Mouse (Mus musculus) testis, adult 2 months (tissue): ENCODE data around the gene Abraxas1. TPM values are rescaled to one million over a fixed set of nuclear protein-coding genes. Genes with fewer than 3 reads are reported as not detected.

ENCODE experiments used
- H3K27ac ChIP-seq: fragments of 200-500 bp; 2 replicates; pipeline ENCODE4 v1.5.1; 2012; ENCODE audit warnings: low read depth, low read length; ENCODE audit not compliant: control insufficient read depth, insufficient read depth
- H3K27me3 ChIP-seq: fragments of 200-500 bp; 2 replicates; pipeline ENCODE4 v1.6.1; 2012; ENCODE audit warnings: mild to moderate bottlenecking, low read length, moderate library complexity; ENCODE audit not compliant: control insufficient read depth, insufficient read depth
- H3K36me3 ChIP-seq: fragments of 200-500 bp; 2 replicates; pipeline ENCODE4 v1.6.1; 2012; ENCODE audit warnings: mild to moderate bottlenecking, low read length; ENCODE audit not compliant: control insufficient read depth, insufficient read depth
- H3K4me1 ChIP-seq: fragments of 200-500 bp; 2 replicates; pipeline ENCODE4 v1.6.1; 2012; ENCODE audit warnings: low read length; ENCODE audit not compliant: control insufficient read depth, insufficient read depth
- H3K4me3 ChIP-seq: fragments of 200-500 bp; 2 replicates; pipeline ENCODE4 v1.5.1; 2012; ENCODE audit warnings: low read depth, mild to moderate bottlenecking, low read length, moderate library complexity, mixed read lengths; ENCODE audit not compliant: control insufficient read depth
- CTCF ChIP-seq: fragments of 200-500 bp; IDR thresholded peaks from 2 replicates; pipeline ENCODE4 v1.5.1; 2012; ENCODE audit warnings: low read depth, mild to moderate bottlenecking, inconsistent platforms, low read length, moderate library complexity; ENCODE audit not compliant: control insufficient read depth, insufficient read depth, insufficient replicate concordance
- POLR2A ChIP-seq: fragments of 200-500 bp; IDR thresholded peaks from 2 replicates; pipeline ENCODE4 v1.6.1; 2012; ENCODE audit warnings: low read depth, mild to moderate bottlenecking, inconsistent platforms, low read length, moderate library complexity; ENCODE audit not compliant: control insufficient read depth
- polyA plus RNA-seq: library from polyadenylated mRNA; depleted of rRNA; stranded (reverse); fragments of >200 nt; gene quantifications from 2 replicates; pipeline ENCODE4 v1.2.3, GENCODE M21; 2012; rRNA removed

The Abraxas1 gene
- polyA plus RNA-seq, 1 experiment = 6.3 TPM

GRCm38 (mm10) chr5:100760049-100760663, 60.6 kb downstream of the Abraxas1 start:
- TF ChIP-seq CTCF (no peak), POLR2A (no peak)
- Histone ChIP-seq H3K36me3 (peaks cover 2% of the 10 kb centered on the region; the same call in 1 of the 2 replicates), H3K4me3 (no peak overlapping the region), H3K4me1 (no peaks in the 10 kb centered on the region), H3K27me3 (no peaks in the 10 kb centered on the region), H3K27ac (no peak overlapping the region)

GRCm38 (mm10) chr5:100758121-100758520, 62.6 kb downstream of the Abraxas1 start:
- no peak for TF ChIP-seq CTCF
- TF ChIP-seq POLR2A = no peak
- Histone ChIP-seq H3K27ac (no peak overlapping the region), H3K4me1 (no peaks in the 10 kb centered on the region), H3K27me3 (no peaks in the 10 kb centered on the region), H3K36me3 (peaks cover 1% of the 10 kb centered on the region; the same call in 1 of the 2 replicates), H3K4me3 (no peak overlapping the region)

Other genes starting within 250 kb of the Abraxas1 start
- 24.6 and 27.2 TPM in 2 replicates for gene Plac8, start 248.7 kb downstream of the Abraxas1 start, polyA plus RNA-seq
- 19.5 and 21.4 TPM in 2 replicates for gene Coq2, start 145.8 kb downstream of the Abraxas1 start, polyA plus RNA-seq
- 2.0 and 2.7 TPM in 2 replicates for gene Hpse, start 101.2 kb downstream of the Abraxas1 start, polyA plus RNA-seq
- 6.1 TPM in 2 replicates for gene Helq, start 22.4 kb downstream of the Abraxas1 start, polyA plus RNA-seq
- gene Mrps18c, start 22.3 kb downstream of the Abraxas1 start, polyA plus RNA-seq = 27.8 and 32.8 TPM in 2 replicates
- 21.7 and 26.8 TPM in 2 replicates for gene Gpat3, start 24.7 kb upstream of the Abraxas1 start, polyA plus RNA-seq